Mouse (Mus musculus) gastrocnemius, postnatal 4 days (tissue): ENCODE data around the gene Gstp1. TPM values are rescaled to one million over a fixed set of nuclear protein-coding genes. Genes with fewer than 3 reads are reported as not detected.

Experiments used
- DNase-seq, 2 experiments: peaks; one replicate each; pipeline ENCODE4 v3.0.0; 2021 to 2022; ENCODE audit warnings: low spot score in 2 of 2, mixed read lengths in 2 of 2
- total RNA-seq, 2 experiments: library from RNA; stranded (reverse); gene quantifications; 2 replicates each; pipeline ENCODE4 v1.2.3; 2021

Gene Gstp1
- total RNA-seq, 2 experiments from 2014 or later, result 205 to 221 TPM

GRCm38 (mm10) chr19:4001752-4002151, 36.0 kb downstream of the Gstp1 start:
- DNase-seq, result no peak

DNA sequence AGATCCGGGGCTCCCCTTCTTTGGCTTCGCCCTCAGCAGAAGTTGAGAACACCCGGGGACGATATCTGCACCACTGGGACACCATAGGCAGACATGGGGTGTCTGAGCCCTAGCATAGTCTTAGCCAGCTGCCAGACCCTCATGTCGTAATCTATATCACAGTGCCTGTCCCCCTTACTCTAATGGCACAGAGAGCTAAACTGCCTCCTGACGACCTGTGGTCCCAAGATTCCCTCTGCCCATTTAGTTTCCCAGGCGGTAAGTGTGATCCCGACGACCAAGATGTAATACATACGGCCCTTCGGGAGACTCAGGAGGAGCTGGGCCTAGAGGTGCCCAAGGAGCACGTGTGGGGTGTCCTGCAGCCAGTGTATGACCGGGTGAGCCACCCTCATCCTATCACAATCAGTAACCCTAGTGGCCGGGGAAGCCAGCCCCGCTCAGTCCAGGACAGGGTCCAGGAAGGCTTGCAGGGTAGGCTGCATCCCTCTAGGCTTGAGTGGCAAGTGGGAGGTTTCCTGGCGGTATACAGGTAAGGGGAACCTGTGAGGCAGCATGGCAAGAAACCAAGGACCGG, 36.7 kb downstream of the Gstp1 start:
- DNase-seq, result no peak

DNA sequence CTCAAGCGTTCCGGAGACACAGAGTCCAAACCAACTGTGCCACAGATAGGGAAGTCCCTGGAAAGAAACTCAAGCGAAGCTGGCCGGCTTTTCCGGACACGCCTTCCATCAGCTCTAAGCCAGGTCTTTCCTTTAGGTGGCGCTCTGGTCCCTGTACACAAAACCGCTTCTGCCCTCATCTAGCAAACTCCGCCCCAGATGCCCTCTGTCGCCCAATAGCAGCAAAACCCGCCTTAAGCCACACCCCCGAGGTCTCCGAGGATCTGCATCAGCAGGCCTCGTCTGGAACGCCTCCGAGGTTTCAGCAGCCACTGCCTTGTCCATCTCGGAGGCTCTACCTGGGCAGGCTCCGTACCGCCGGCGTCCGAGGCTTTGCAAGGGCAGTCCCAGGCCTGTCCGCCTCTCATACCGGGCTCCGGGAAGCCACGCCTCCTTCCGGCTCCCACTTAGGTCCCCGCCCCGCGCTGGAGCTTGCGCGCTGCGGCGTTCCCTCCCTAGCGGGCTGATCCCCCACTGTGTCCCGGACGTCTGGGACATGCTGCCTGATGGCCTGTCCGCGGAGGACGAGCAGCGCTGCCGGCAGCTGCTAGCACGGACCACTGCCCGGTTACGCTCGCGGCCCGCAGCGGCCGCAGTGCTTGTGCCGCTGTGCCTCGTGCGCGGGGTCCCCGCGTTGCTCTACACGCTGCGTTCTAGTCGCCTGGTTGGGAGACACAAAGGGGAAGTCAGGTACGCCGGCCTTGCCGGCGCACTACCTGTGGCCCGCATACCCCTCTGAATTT, 37.5 kb downstream of the Gstp1 start, which contains the start of the genes Nudt8 and Gm49405:
Gene Nudt8, plus strand, starts transcription at position 462 of the 782 bp plus-strand sequence.
Gene Gm49405, plus strand, starts transcription at position 508 of the 782 bp plus-strand sequence.
- peak; percentile 81 to 94 for DNase-seq

GRCm38 (mm10) chr19:3999121-3999730, 38.6 kb downstream of the Gstp1 start:
- peak in 1 of 2 experiments; percentile 15 for DNase-seq

DNA sequence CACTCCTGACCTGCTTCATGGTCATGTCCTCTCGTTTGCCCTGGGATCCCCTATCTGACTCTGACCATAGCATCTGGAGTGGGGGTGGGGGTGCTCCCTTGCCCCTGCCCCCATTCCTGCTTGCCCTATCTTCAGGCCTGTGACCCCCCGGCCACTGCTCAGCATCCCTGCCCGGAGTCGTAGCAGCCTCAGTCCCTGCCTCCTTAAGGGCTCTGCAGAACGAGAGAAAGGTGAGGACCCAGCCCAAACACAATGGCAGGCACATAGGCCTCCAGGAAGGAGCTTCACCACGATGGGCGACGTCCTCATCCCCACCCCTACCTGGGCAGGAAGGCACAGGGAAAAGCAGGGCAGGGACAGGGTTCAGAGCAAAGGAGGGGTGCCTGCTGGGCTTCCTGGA, 39.5 kb downstream of the Gstp1 start:
- DNase-seq, result peak in 1 of 2 experiments; percentile 16

- no peak for DNase-seq
Observed at GRCm38 (mm10) chr19:3997231-3997630, 40.6 kb downstream of the Gstp1 start.

- DNase-seq, result no peak
Observed at GRCm38 (mm10) chr19:3996747-3997146, 41.0 kb downstream of the Gstp1 start.

GRCm38 (mm10) chr19:3996106-3996505, 41.7 kb downstream of the Gstp1 start:
- no peak for DNase-seq

GRCm38 (mm10) chr19:3995505-3995904, 42.3 kb downstream of the Gstp1 start:
- DNase-seq, result no peak

DNA sequence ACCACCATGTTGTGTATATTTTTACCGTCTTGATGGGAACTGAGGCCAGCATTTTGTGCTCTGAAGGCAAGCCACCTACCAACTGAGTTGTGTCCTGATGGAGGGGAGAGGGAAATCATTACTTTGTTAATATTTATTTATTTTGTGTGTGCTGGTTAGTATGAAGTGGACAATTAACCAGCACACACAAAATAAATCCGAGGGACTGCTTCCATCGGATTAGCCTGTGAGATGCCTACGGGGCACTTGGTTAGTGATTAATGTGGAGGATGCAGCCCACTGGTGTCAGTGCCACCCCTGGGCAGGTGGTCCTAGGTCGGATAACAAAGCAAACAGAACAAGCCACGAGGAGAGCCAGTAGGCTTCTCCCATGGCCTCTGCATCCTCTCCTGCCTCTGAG, 42.9 kb downstream of the Gstp1 start:
- DNase-seq, result no peak

GRCm38 (mm10) chr19:3992416-3992815, 45.4 kb downstream of the Gstp1 start, which contains the start of gene Tbx10:
Gene Tbx10 (plus strand): TSS chr19:3992752.
- DNase-seq, result no peak

GRCm38 (mm10) chr19:3991966-3992365, 45.8 kb downstream of the Gstp1 start:
- DNase-seq, result no peak

DNA sequence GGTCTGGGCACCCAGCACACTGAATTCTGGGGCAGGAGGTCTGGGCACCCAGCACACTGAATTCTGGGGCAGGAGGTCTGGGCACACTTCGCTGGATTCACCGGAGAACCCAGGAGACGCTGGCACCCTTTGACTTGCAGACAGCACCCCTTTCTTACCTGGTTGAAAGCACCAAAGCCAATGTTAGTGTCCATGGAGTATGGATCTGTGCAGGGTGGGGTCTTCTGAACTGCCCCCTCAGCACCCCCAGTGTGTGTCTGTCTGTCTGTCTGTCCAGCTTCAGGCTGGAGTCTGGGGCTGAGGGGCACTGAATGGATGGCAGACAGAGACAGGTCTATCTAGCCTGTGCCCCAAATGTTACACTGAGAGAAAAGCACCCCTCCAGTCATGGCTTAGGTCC, 46.2 kb downstream of the Gstp1 start:
- no peak for DNase-seq

- no peak for DNase-seq
Observed at GRCm38 (mm10) chr19:3990804-3991203, 47.0 kb downstream of the Gstp1 start.

DNA sequence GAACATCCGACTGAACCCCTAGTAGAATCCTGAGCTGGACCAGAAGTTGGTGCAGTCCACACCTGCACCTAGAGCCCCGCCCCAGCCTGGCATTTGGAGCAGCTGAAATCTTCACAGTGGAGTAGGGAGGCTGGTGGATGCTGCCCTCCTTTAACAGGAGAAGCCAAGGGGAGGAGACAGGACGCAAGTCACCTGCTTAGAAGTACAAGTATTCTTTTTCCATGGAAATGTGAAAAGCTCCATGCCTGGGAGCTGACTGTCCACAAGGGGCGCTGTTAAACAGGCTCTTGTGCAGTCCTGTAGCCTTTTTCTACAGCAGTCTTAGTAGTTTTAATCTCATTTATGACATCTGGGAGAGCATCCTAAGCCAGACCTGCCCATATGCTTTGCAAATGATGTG, 49.0 kb downstream of the Gstp1 start:
- no peak for DNase-seq

GRCm38 (mm10) chr19:3988066-3988465, 49.7 kb downstream of the Gstp1 start:
- no peak for DNase-seq

GRCm38 (mm10) chr19:3986334-3986733, 51.5 kb downstream of the Gstp1 start, which contains the start of gene Acy3:
Gene Acy3 (plus strand): TSS chr19:3986570.
- DNase-seq, result peak; percentile 64 to 75

Other genes with a start within 250 kb of the Gstp1 start
- gene Chka, start 186.2 kb downstream of the Gstp1 start, total RNA-seq, result 10 to 100 TPM; 13.6 to 14.9 TPM
- gene Tcirg1, start 130.9 kb downstream of the Gstp1 start, total RNA-seq, result 10 to 100 TPM; 25.9 to 34.5 TPM
- 100 to 1,000 TPM; 182 to 186 TPM for gene Ndufs8, start 125.2 kb downstream of the Gstp1 start, total RNA-seq
- 1 to 10 TPM; 6.7 to 7.1 TPM for gene Aldh3b1, start 108.2 kb downstream of the Gstp1 start, total RNA-seq
- 10 to 100 TPM; 25.8 to 26.8 TPM for gene Unc93b1, start 102.8 kb downstream of the Gstp1 start, total RNA-seq
- gene Aldh3b3, start 79.3 kb downstream of the Gstp1 start, total RNA-seq, result under 1 TPM; 0.08 to 0.12 TPM
- 1 to 10 TPM in 1 of 2 experiments, under 1 TPM in 1; 0.88 to 1.7 TPM for gene Aldh3b2, start 65.7 kb downstream of the Gstp1 start, total RNA-seq
- gene Acy3, start 51.4 kb downstream of the Gstp1 start, total RNA-seq, result 1 to 10 TPM; 7.0 to 7.6 TPM
- not detected for gene Tbx10, start 45.2 kb downstream of the Gstp1 start, total RNA-seq
- 10 to 100 TPM; 18.5 to 19.0 TPM for gene Nudt8, start 37.4 kb downstream of the Gstp1 start, total RNA-seq
- under 1 TPM; 0.49 to 0.74 TPM for gene Gm49405, start 37.4 kb downstream of the Gstp1 start, total RNA-seq
- 1 to 10 TPM; 1.1 to 2.4 TPM for gene Doc2g, start 34.7 kb downstream of the Gstp1 start, total RNA-seq
- gene Ndufv1, start 25.2 kb downstream of the Gstp1 start, total RNA-seq, result 100 to 1,000 TPM; 314 to 350 TPM
- 10 to 100 TPM; 40.2 to 49.5 TPM for gene Gstp2, start 8.0 kb upstream of the Gstp1 start, total RNA-seq
- 1 to 10 TPM in 1 of 2 experiments, not detected in 1; 1.1 TPM for gene Gstp3, start 21.6 kb upstream of the Gstp1 start, total RNA-seq
- not detected for gene Cabp2, start 43.6 kb upstream of the Gstp1 start, total RNA-seq
- 10 to 100 TPM; 22.9 to 23.9 TPM for gene Cdk2ap2, start 59.2 kb upstream of the Gstp1 start, total RNA-seq
- gene Pitpnm1, start 62.0 kb upstream of the Gstp1 start, total RNA-seq, result 1 to 10 TPM; 6.1 to 7.3 TPM
- gene Aip, start 87.9 kb upstream of the Gstp1 start, total RNA-seq, result 10 to 100 TPM; 49.9 to 61.1 TPM
- gene Gpr152, start 101.8 kb upstream of the Gstp1 start, total RNA-seq, result not detected
- not detected for gene Cabp4, start 106.0 kb upstream of the Gstp1 start, total RNA-seq
- 10 to 100 TPM; 73.6 to 74.5 TPM for gene Coro1b, start 110.6 kb upstream of the Gstp1 start, total RNA-seq
- gene Ptprcap, start 115.6 kb upstream of the Gstp1 start, total RNA-seq, result 1 to 10 TPM; 1.9 to 2.2 TPM
- 10 to 100 TPM; 34.7 to 38.0 TPM for gene Rps6kb2, start 125.4 kb upstream of the Gstp1 start, total RNA-seq
- gene Carns1, start 137.5 kb upstream of the Gstp1 start, total RNA-seq, result 10 to 100 TPM; 65.5 to 69.4 TPM
- 1 to 10 TPM; 5.1 to 5.2 TPM for gene Tbc1d10c, start 153.3 kb upstream of the Gstp1 start, total RNA-seq
- gene Ppp1ca, start 154.1 kb upstream of the Gstp1 start, total RNA-seq, result 100 to 1,000 TPM; 432 to 472 TPM
- 1 to 10 TPM; 7.3 to 8.3 TPM for gene Rad9a, start 163.7 kb upstream of the Gstp1 start, total RNA-seq
- 1 to 10 TPM; 1.6 to 2.7 TPM for gene Clcf1, start 176.3 kb upstream of the Gstp1 start, total RNA-seq
- not detected for gene AC109138.7, start 176.4 kb upstream of the Gstp1 start, total RNA-seq
- gene Pold4, start 193.9 kb upstream of the Gstp1 start, total RNA-seq, result 10 to 100 TPM; 31.4 to 34.3 TPM
- gene Ssh3, start 231.2 kb upstream of the Gstp1 start, total RNA-seq, result 1 to 10 TPM; 4.4 to 5.2 TPM
- 1 to 10 TPM; 2.2 to 2.6 TPM for gene Ankrd13d, start 245.2 kb upstream of the Gstp1 start, total RNA-seq